Mouse (Mus musculus) erythroblast, embryonic 14.5 days (primary cell): ENCODE measurements around the gene Dnaic2.

Source experiments
- GATA1 ChIP-seq: IDR thresholded peaks from 2 replicates; pipeline ENCODE4 v1.6.1; 2012; ENCODE audit warnings: low read length, inconsistent platforms, mixed read lengths
- TAL1 ChIP-seq: IDR thresholded peaks from 3 replicates; pipeline ENCODE4 v1.6.1; 2012; ENCODE audit warnings: low read length, inconsistent platforms, mixed read lengths

DNA sequence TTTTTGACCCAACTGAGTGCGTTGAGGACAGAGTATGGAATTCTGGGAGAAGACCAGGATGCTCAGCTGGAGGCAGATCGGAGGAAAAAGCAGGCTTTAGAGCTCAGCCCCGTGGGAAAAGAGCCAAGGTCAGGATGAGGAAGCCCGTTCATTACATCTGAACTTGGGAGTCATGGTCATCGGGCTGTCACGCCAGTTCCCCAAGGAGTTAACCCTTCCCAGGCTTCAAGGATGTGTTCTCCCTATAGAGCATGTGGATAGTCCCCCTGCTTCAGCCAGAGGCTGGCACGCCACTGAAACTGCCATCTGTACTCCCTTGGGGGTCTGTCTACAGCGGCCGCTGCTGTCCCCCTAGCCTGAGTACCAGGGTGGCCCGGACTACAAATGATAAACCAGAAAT, 46.9 kb upstream of the Dnaic2 start:
- no peak for TF ChIP-seq TAL1
- TF ChIP-seq GATA1, result no peak
